Mouse (Mus musculus) lung, adult 2 months (tissue): Measurements from ENCODE around the gene Cpa4.

Source experiments
- CTCF ChIP-seq: fragments of 200-500 bp; IDR thresholded peaks from 2 replicates; pipeline ENCODE4 v1.5.1; 2011; ENCODE audit warnings: mild to moderate bottlenecking, low read length, control low read depth; ENCODE audit not compliant: insufficient read depth
- POLR2A ChIP-seq: fragments of 200-500 bp; IDR thresholded peaks from 2 replicates; pipeline ENCODE4 v1.6.1; 2011; ENCODE audit warnings: low read depth, mild to moderate bottlenecking, control low read depth, low read length, borderline replicate concordance; ENCODE audit errors: extremely low read depth

GRCm38 (mm10) chr6:30535340-30535739 lies 32.8 kb upstream of the Cpa4 start:
- peak; percentile 78 for TF ChIP-seq CTCF
- no peak for TF ChIP-seq POLR2A
